Mouse (Mus musculus) Patski (cell line): ENCODE data around the gene Cct8. TPM values are rescaled to one million over a fixed set of nuclear protein-coding genes. Genes with fewer than 3 reads are reported as not detected.

ENCODE experiments used
- ATAC-seq: fragments of 100-300 bp; one replicate; pipeline ENCODE4 v1.8.0; 2021
- CTCF ChIA-PET: fragments of 350-600 bp; sonication (Branson Sonifier 250); formaldehyde crosslinking; loops from one replicate; lab custom pipeline; 2022; ENCODE audit warnings: inconsistent platforms; lab: Charles Lee
- POLR2A ChIA-PET: fragments of 350-600 bp; sonication (Branson Sonifier 250); formaldehyde crosslinking; loops from one replicate; lab custom pipeline; 2022; ENCODE audit warnings: antibody characterized with exemption, inconsistent platforms; lab: Charles Lee
- DNase-seq: peaks from one replicate; pipeline ENCODE4 v3.0.0-alpha.2; 2011; ENCODE audit warnings: low read depth, low spot score
- H3K27me3 ChIP-seq: fragments of 371-371 bp; one replicate; pipeline ENCODE4 v1.5.1; 2021
- CTCF ChIP-seq: fragments of 100-300 bp; IDR thresholded peaks from one replicate; pipeline ENCODE4 v1.5.1; 2021
- in situ Hi-C: fragments of 300-500 bp; cut with MboI; formaldehyde crosslinking; loops from 3 replicates; pipeline ENCODE4 v1.11.1; 2018; ENCODE audit warnings: low pct_unique_long_range_greater_than_20kb, mixed read lengths
- polyA plus RNA-seq: library from polyadenylated mRNA; unstranded; gene quantifications from one replicate; pipeline ENCODE4 v1.2.3, GENCODE M21; 2021

Gene Cct8
- polyA plus RNA-seq, 1 experiment from 2014 or later = 300 TPM

DNA sequence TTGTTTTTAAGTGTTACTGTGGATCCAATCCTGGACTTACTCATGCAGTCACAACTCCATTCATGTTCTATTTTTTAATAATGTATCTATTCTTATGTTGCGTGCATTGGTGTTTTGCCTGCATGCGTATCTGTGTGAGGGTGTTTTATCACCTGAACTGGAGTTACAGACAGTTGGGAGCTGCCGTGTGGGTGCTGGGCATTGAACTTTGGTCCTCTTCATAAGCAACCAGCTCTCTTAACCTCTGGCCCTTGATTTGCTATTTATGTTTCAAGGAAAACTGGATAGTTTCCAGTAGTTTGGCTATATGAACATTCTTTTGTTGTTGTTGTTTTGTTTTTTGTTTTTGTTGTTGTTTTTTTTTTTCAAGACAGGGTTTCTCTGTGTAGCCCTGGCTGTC is 50.1 kb downstream of the Cct8 start:
- peaks cover 11% of the 10 kb centered on the region for H3K27me3 ChIP-seq
- TF ChIP-seq CTCF = no peak
- POLR2A ChIA-PET = no interaction called here
- DNase-seq = no peak
- in situ Hi-C loops = no loop called here
- CTCF ChIA-PET = no interaction called here
- ATAC-seq = no peak

DNA sequence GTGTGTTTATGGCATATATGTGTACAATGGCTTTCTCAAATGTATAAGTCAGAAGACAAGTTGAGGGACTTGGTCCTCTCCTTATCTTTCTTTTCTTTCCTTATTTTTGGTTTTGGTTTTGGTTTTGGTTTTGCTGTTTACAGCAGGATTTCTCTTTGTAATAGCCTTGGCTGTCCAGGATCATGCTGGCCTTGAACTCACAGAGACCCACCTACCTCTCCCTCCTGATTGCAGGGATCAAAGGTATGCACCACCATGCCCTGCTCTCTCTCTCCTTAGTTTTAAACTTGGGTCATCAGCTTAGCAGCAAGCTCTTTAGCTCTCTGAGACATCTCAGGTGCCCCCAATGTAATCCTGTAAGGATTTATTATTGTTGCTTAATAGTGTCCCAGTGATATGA is 50.6 kb downstream of the Cct8 start:
- in situ Hi-C loops = no loop called here
- no peak for ATAC-seq
- DNase-seq = no peak
- TF ChIP-seq CTCF = no peak
- peaks cover 10% of the 10 kb centered on the region for H3K27me3 ChIP-seq
- ChIA-PET CTCF (no interaction called here), POLR2A (no interaction called here)

DNA sequence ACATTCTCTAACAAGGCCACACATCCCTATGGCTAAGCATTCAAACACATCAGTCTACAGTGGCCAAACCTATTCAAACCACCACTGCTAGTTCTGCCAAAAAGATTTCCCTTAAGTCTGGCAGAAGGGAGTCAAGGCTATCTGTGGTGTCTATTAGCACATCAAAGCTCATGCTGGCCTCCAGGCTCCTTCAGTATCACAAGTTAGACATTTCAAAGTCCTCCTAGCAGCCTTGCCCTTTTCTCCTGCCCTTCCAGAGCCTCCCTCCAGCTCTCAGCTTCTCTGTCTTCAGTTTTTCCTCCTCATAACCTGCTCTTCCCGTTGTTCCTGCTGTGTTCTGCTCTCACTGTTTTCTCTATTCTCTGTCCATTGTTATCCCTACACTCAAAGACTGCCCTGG is 51.6 kb downstream of the Cct8 start:
- TF ChIP-seq CTCF = no peak
- CTCF ChIA-PET = no interaction called here
- ATAC-seq (no peak), DNase-seq (no peak)
- H3K27me3 ChIP-seq = peaks cover 5% of the 10 kb centered on the region
- in situ Hi-C loops = no loop called here
- POLR2A ChIA-PET = no interaction called here

DNA sequence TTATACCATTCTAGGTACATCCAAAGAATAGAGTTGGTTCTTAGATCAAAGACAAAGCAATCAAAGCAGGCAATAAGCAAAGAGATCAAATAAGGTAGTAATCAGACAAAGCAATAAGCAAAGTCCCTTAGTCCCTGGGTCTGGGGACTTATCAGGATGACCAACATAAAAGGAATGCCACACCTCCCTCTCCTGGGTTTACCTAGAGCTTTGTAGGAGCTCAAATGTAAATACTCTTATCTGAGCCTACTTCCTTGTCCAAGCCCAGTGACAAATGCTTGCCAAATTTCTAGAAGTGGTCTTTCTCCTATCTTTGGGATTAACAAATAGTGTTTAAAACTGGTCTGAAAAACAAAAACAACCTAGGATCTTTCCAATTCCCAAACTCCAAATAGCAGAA is 52.4 kb downstream of the Cct8 start:
- POLR2A ChIA-PET = no interaction called here
- in situ Hi-C loops = no loop called here

DNA sequence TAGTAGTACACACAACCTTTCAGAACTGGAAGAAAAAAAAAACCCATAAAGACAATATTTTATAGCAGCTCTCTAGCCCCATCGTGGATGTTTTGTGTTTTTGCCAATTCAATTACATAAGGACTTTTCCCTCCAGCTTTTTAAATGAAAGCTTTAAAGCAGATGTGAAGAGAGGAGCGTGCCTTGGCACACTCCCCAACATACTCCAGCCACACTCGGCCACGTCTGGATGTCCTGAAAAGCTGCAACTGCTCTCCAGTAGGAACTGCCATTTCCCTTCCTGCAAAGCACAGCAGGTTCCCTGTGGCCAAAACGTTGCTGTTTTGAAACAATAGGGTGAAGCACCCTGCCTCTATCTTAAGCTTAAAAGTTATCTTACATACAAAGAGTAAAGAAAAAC is 53.4 kb downstream of the Cct8 start:
- CTCF ChIA-PET = no interaction called here
- H3K27me3 ChIP-seq = no peaks in the 10 kb centered on the region
- POLR2A ChIA-PET = interaction anchor here (1.4 to 2.8 kb wide), 2 partner anchors 13 to 17 kb away, joined by 3 to 9 read pairs; partner anchors contain the start of gene Usp16
- no peak for TF ChIP-seq CTCF
- ATAC-seq (no peak), DNase-seq (no peak)
- in situ Hi-C loops = no loop called here

More for the DNA sequence above, 52.4 kb downstream of the Cct8 start:
- CTCF ChIA-PET = no interaction called here
- no peak for DNase-seq
- no peaks in the 10 kb centered on the region for H3K27me3 ChIP-seq
- ATAC-seq = no peak
- TF ChIP-seq CTCF = no peak

DNA sequence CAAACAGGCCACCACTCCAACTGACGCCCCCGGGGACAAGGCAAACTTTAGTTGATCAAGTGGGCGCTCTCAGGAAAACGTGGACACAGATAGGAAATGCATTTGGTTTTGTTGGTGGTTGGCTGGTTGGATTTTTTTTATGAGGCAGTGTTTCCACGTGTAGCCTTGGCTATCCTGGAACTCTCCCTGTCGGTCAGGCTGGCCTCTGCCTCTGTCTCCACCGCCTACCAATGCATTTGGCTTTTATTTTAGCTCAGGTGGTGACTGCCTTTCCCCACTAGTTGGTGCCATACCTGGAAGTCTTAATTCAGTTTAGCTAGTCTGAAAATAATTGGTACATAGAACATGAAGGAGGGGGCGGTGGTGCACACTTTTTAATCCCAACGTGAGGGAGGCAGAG is 54.6 kb downstream of the Cct8 start:
- DNase-seq = no peak

DNA sequence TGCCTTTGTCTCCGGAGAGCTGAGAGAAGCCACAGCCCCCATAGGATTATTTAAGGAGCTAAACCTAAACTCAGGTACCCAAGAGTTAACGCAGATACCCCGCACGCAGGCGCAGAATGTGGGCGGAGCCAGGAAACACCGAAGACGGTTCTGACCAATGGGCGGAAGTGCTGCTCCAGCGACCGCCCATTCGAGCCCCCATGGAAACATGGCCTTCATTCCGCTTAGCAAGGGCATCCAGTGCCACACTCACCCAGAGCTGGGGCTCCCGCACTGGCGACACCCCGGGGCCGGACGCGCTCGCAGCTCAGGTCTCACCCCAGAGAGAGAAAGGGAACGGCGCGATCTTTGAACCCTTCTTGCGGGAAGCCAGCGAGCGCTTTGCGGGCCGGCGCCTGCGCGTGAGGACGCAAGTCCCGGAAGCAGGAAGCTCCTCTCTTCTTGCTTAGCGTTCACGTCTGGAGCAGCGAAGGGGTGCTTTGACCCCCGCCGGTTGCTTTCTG is 55.4 kb downstream of the Cct8 start, which contains the start of gene Rwdd2b:
Gene Rwdd2b (minus strand): TSS at position 390 of the 503 bp plus-strand sequence.
- ChIA-PET CTCF (interaction anchor here (1.6 to 2.2 kb wide), 2 partner anchors 8 to 9 kb away, joined by 3 to 9 read pairs; partner anchors contain the start of gene Ltn1), POLR2A (interaction anchor here (1.2 to 2.8 kb wide), 3 partner anchors 9 to 55 kb away, joined by 3 to 9 read pairs (median 4); partner anchors contain the start of gene Usp16)
- in situ Hi-C loops = no loop called here
- no peak for TF ChIP-seq CTCF
- H3K27me3 ChIP-seq = no peaks in the 10 kb centered on the region
- DNase-seq = peak; percentile 53
- ATAC-seq = peak; percentile 91

More for the DNA sequence above, 54.6 kb downstream of the Cct8 start:
- POLR2A ChIA-PET = interaction anchor here (0.7 to 2.8 kb wide), 4 partner anchors 9 to 28 kb away, joined by 3 to 9 read pairs (median 3); partner anchors contain the start of gene Usp16
- ATAC-seq = peak; percentile 44
- CTCF ChIA-PET = interaction anchor here (1.6 to 2.2 kb wide), 2 partner anchors 8 to 9 kb away, joined by 3 to 9 read pairs; partner anchors contain the start of gene Ltn1
- no peaks in the 10 kb centered on the region for H3K27me3 ChIP-seq
- in situ Hi-C loops = no loop called here
- no peak for TF ChIP-seq CTCF

DNA sequence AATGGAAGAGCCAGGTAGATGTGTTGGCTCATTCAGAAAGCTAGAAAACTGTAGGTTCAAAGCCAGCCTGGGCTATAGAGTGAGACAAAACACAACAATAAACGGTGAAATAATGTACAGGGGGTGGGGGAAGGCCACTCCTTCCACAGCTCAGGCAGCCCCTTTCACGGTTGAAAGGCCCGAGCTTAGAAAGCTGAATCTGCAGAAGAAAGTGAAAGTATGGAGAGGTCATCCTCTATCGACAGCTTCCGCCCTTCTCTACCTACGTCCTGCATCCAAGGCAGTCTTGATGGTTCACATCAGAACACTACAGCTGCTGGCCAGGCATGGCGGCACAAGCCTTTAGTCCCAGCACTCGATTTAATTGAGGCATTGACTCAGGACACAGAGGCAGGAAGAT is 57.0 kb downstream of the Cct8 start:
- no peaks in the 10 kb centered on the region for H3K27me3 ChIP-seq
- in situ Hi-C loops = no loop called here
- TF ChIP-seq CTCF = no peak
- no peak for ATAC-seq
- ChIA-PET POLR2A (no interaction called here), CTCF (interaction anchor here (0.8 kb wide), 1 partner anchor 12 kb away, joined by 3 read pairs; no protein-coding TSS in a partner anchor)
- DNase-seq = no peak

DNA sequence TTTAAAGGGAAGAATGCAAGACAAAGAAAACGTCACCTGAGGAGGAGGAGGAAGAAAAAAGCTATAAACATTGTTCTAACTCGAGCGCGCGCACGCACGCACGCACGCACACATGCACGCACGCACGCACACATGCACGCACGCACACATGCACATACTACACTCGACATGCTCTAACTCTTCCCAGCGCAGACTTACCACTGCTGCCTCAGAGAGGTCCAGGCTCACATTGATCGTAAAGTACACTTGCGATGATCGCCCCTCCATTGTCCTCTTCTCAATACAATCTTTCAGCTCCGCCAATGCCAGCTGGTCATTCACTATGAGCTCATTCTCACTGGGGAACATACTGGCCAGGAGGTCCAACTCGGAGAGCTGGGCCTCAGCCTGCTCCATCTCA is 58.6 kb downstream of the Cct8 start:
- ATAC-seq = no peak
- in situ Hi-C loops = no loop called here
- no peaks in the 10 kb centered on the region for H3K27me3 ChIP-seq
- ChIA-PET CTCF (no interaction called here), POLR2A (no interaction called here)
- TF ChIP-seq CTCF = no peak
- no peak for DNase-seq

DNA sequence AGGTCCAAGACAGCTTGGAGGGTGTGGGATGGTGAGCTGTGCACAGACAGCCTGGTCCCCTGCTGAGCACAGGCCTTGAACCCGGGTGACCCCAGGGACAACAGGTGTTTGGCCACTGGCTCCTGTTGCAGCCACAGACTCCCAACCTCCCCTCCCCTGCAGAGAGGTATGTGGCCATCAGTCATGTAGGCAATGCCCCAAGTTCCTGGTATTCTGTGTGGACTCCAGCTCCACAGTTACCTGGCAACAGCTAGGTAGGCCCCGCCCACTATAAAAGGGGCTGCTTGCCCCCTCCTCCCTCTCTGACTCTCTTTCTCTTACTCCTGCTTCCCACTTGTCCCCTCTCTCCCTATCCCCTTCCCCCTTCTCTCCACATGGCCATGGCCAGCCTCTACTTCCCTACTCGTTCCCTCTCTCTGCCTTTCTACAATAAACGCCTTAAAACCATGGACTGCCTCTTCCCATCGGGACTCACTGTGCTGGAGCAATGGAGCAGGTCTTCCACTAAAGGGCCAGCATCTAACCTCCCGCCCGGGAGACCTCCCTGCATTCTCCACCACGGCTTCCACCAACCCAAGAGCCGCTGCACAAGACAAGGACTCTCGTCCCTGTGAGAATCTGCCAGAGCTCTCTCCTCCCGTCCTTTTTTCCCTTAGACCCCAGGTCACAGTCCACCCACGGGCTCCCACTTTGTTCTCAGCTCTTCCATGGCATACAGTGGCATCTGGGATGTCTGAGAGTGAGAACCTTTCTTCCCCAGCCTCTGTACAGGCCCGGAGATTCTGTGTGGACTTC is 60.1 kb downstream of the Cct8 start:
- ChIA-PET CTCF (no interaction called here), POLR2A (no interaction called here)
- no peaks in the 10 kb centered on the region for H3K27me3 ChIP-seq
- no peak for TF ChIP-seq CTCF
- ATAC-seq (no peak), DNase-seq (no peak)
- in situ Hi-C loops = no loop called here

DNA sequence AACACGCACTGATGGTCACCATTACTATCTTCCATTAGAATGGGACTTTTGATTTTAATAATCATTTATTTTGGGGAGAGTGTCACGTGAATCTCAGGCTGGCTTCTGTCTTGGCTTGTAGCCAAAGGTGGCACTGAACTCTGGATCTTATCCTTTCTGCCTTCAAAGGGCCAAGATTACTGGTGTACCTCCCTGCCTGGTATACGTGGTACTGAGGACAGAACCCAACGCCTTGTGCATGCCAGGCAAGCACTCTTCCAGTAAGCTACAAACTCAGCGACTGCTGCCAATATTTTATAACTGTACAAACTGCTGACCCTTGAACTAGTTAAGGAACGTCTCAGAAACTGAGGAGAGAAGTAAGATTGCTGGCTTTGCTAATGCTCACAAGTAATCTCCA is 60.7 kb downstream of the Cct8 start:
- in situ Hi-C loops = no loop called here
- ATAC-seq (no peak), DNase-seq (no peak)
- no peaks in the 10 kb centered on the region for H3K27me3 ChIP-seq
- no peak for TF ChIP-seq CTCF
- POLR2A ChIA-PET = no interaction called here
- CTCF ChIA-PET = no interaction called here
